Mouse (Mus musculus) CH12.LX (cell line): ENCODE measurements around the gene Ctsq. TPM values are rescaled to one million over a fixed set of nuclear protein-coding genes. Genes with fewer than 3 reads are reported as not detected.

Experiments
- DNase-seq: peaks from one replicate; pipeline ENCODE4 v3.0.0-alpha.2; 2013; ENCODE audit errors: extremely low read depth
- H3K27ac ChIP-seq: 2 replicates; pipeline ENCODE4 v1.5.1; 2012; ENCODE audit warnings: low read depth, mild to moderate bottlenecking, control low read depth, moderate library complexity; ENCODE audit not compliant: insufficient read depth
- H3K27me3 ChIP-seq: replicated peaks from 2 replicates; pipeline ENCODE3; 2012; ENCODE audit warnings: inconsistent platforms
- H3K36me3 ChIP-seq, 2 experiments: replicated peaks in 1 of 2; 2 replicates each; pipeline versions ENCODE3 to v1.6.1; 2012; ENCODE audit warnings: inconsistent platforms in 1 of 2, low read length in 1 of 2, mild to moderate bottlenecking in 1 of 2, mixed read lengths in 1 of 2, moderate library complexity in 1 of 2; ENCODE audit not compliant: control insufficient read depth in 1 of 2, insufficient read depth in 1 of 2
- H3K4me1 ChIP-seq, 2 experiments: 2 replicates each; pipeline ENCODE4 v1.6.1; 2012; ENCODE audit warnings: inconsistent platforms in 1 of 2, moderate library complexity in 1 of 2; ENCODE audit not compliant: insufficient read depth in 2 of 2, control insufficient read depth in 1 of 2
- H3K4me2 ChIP-seq: 2 replicates; pipeline ENCODE4 v1.6.1; 2012; ENCODE audit warnings: low read depth, mild to moderate bottlenecking, control low read depth; ENCODE audit not compliant: poor library complexity, insufficient read depth, severe bottlenecking
- H3K4me3 ChIP-seq, 3 experiments: fragments of 150-350 bp in 1 of 3; sonication (generic) in 1 of 3; replicated peaks in 1 of 3; 2 replicates each; pipeline versions ENCODE3 to v1.5.1; 2011 to 2012; ENCODE audit warnings: low read depth in 2 of 3, low read length in 2 of 3, mild to moderate bottlenecking in 2 of 3, moderate library complexity in 2 of 3, control low read depth in 1 of 3, improper control_type of control experiment in 1 of 3, inconsistent platforms in 1 of 3, mixed read lengths in 1 of 3; ENCODE audit not compliant: poor library complexity in 1 of 3
- H3K79me2 ChIP-seq: replicated peaks from 2 replicates; pipeline ENCODE4 v1.6.1; 2012; ENCODE audit warnings: mild to moderate bottlenecking, moderate library complexity; ENCODE audit not compliant: control insufficient read depth, poor library complexity, insufficient read depth, severe bottlenecking; ENCODE audit errors: extremely low read depth
- H3K9ac ChIP-seq: 2 replicates; pipeline ENCODE4 v1.6.1; 2012; ENCODE audit warnings: low read depth, mild to moderate bottlenecking, control low read depth, moderate library complexity; ENCODE audit not compliant: insufficient read depth
- H3K9me3 ChIP-seq: replicated peaks from 2 replicates; pipeline ENCODE3; 2012; ENCODE audit warnings: low read length, inconsistent platforms, mixed read lengths
- BHLHE40 ChIP-seq: IDR thresholded peaks from 2 replicates; pipeline ENCODE4 v1.6.1; 2011; ENCODE audit warnings: mild to moderate bottlenecking, low read depth, low read length, improper control_type of control experiment
- CHD1 ChIP-seq: IDR thresholded peaks from 2 replicates; pipeline ENCODE4 v1.6.1; 2012; ENCODE audit warnings: low read depth, low read length, improper control_type of control experiment, inconsistent platforms
- CHD2 ChIP-seq: IDR thresholded peaks from 2 replicates; pipeline ENCODE4 v1.6.1; 2011; ENCODE audit warnings: low read length, improper control_type of control experiment
- CTCF ChIP-seq, 2 experiments: IDR thresholded peaks in 1 of 2; conservative IDR thresholded peaks in 1 of 2; 2 replicates each; pipeline ENCODE4 v1.5.1; 2011 to 2012; ENCODE audit warnings: low read depth in 2 of 2, low read length in 2 of 2, improper control_type of control experiment in 1 of 2, inconsistent platforms in 1 of 2, mild to moderate bottlenecking in 1 of 2, moderate library complexity in 1 of 2
- E2F4 ChIP-seq: IDR thresholded peaks from 2 replicates; pipeline ENCODE4 v1.6.1; 2011; ENCODE audit warnings: low read depth, low read length, improper control_type of control experiment; ENCODE audit not compliant: insufficient replicate concordance
- ETS1 ChIP-seq: conservative IDR thresholded peaks from 2 replicates; pipeline ENCODE4 v1.6.1; 2012; ENCODE audit warnings: low read depth, mild to moderate bottlenecking, inconsistent platforms, low read length, improper control_type of control experiment, moderate library complexity
- GABPA ChIP-seq: IDR thresholded peaks from 2 replicates; pipeline ENCODE4 v1.6.1; 2012; ENCODE audit warnings: low read depth, low read length, improper control_type of control experiment, inconsistent platforms; ENCODE audit not compliant: insufficient replicate concordance
- HCFC1 ChIP-seq: IDR thresholded peaks from 2 replicates; pipeline ENCODE4 v1.6.1; 2012; ENCODE audit warnings: low read depth, mild to moderate bottlenecking, inconsistent platforms, low read length, improper control_type of control experiment
- IRF4 ChIP-seq: IDR thresholded peaks from 2 replicates; pipeline ENCODE4 v1.6.1; 2014; ENCODE audit warnings: low read depth, mild to moderate bottlenecking, inconsistent platforms, low read length, improper control_type of control experiment
- JUND ChIP-seq: conservative IDR thresholded peaks from 2 replicates; pipeline ENCODE4 v1.6.1; 2011; ENCODE audit warnings: low read depth, low read length, improper control_type of control experiment
- KAT2A ChIP-seq: IDR thresholded peaks from 2 replicates; pipeline ENCODE4 v1.6.1; 2012; ENCODE audit warnings: low read length, improper control_type of control experiment, inconsistent platforms; ENCODE audit not compliant: insufficient replicate concordance
- MXI1 ChIP-seq: IDR thresholded peaks from 2 replicates; pipeline ENCODE4 v1.6.1; 2011; ENCODE audit warnings: mild to moderate bottlenecking, low read depth, low read length, improper control_type of control experiment
- MYC ChIP-seq: IDR thresholded peaks from 2 replicates; pipeline ENCODE4 v1.6.1; 2011; ENCODE audit warnings: low read depth, mild to moderate bottlenecking, improper control_type of control experiment, low read length
- PAX5 ChIP-seq: IDR thresholded peaks from 2 replicates; pipeline ENCODE4 v1.6.1; 2012; ENCODE audit warnings: low read length, inconsistent platforms, mixed read lengths
- POLR2AphosphoS2 ChIP-seq: IDR thresholded peaks from 2 replicates; pipeline ENCODE4 v1.6.1; 2011; ENCODE audit warnings: low read depth, low read length, improper control_type of control experiment
- RAD21 ChIP-seq: IDR thresholded peaks from 2 replicates; pipeline ENCODE4 v1.6.1; 2011; ENCODE audit warnings: low read depth, mild to moderate bottlenecking, low read length, improper control_type of control experiment, moderate library complexity
- SIN3A ChIP-seq: IDR thresholded peaks from 2 replicates; pipeline ENCODE4 v1.6.1; 2012; ENCODE audit warnings: low read length, improper control_type of control experiment, inconsistent platforms
- UBTF ChIP-seq: IDR thresholded peaks from 2 replicates; pipeline ENCODE4 v1.6.1; 2012; ENCODE audit warnings: low read depth, mild to moderate bottlenecking, inconsistent platforms, low read length, improper control_type of control experiment, moderate library complexity
- USF1 ChIP-seq: IDR thresholded peaks from 2 replicates; pipeline ENCODE4 v1.6.1; 2014; ENCODE audit warnings: low read depth, mild to moderate bottlenecking, inconsistent platforms, low read length, improper control_type of control experiment
- USF2 ChIP-seq: conservative IDR thresholded peaks from 2 replicates; pipeline ENCODE4 v1.6.1; 2011; ENCODE audit warnings: low read depth, low read length, improper control_type of control experiment
- ZC3H11A ChIP-seq: IDR thresholded peaks from 2 replicates; pipeline ENCODE4 v1.6.1; 2012; ENCODE audit warnings: low read depth, mild to moderate bottlenecking, inconsistent platforms, low read length, improper control_type of control experiment
- ZKSCAN1 ChIP-seq: IDR thresholded peaks from 2 replicates; pipeline ENCODE4 v1.6.1; 2012; ENCODE audit warnings: low read depth, inconsistent platforms, low read length, improper control_type of control experiment, borderline replicate concordance
- ZNF384 ChIP-seq: IDR thresholded peaks from 2 replicates; pipeline ENCODE4 v1.6.1; 2012; ENCODE audit warnings: low read depth, low read length, improper control_type of control experiment, inconsistent platforms
- dilution Hi-C: fragments of 300-500 bp; cut with MboI; formaldehyde crosslinking; loops from 2 replicates; pipeline ENCODE4 v1.14.3; 2020; ENCODE audit warnings: low sequenced_read_pairs; ENCODE audit not compliant: extremely low pct_unique_long_range_greater_than_20kb, extremely low pct_ligation_motif_present
- in situ Hi-C: fragments of 300-500 bp; cut with MboI; formaldehyde crosslinking; loops from 3 replicates; pipeline ENCODE4 v1.14.3; 2019; ENCODE audit warnings: low sequenced_read_pairs, low pct_ligation_motif_present, low pct_unique_long_range_greater_than_20kb, mixed read lengths
- polyA plus RNA-seq: library from polyadenylated mRNA; unstranded; fragments of >175 nt; gene quantifications from 2 replicates; pipeline ENCODE4 v1.2.1, GENCODE M21; 2012; ENCODE audit warnings: low read depth; ENCODE audit not compliant: insufficient read length
- total RNA-seq, 2 experiments: library from RNA; depleted of rRNA; stranded (reverse); fragments of 300-350 nt in 1 of 2; fragments of >200 nt in 1 of 2; gene quantifications; 2 replicates each; pipeline ENCODE4 v1.2.3; 2012 to 2014

Gene Ctsq
- total RNA-seq (2012; rRNA removed) (not detected in 2 replicates), total RNA-seq (2014; rRNA removed) (not detected in 2 replicates), polyA plus RNA-seq (not detected in 2 replicates)

GRCm38 (mm10) chr13:61040531-61040930 is at the start of gene Ctsq:
TSS of gene Ctsq (minus strand) at chr13:61040631.
- H3K27me3 ChIP-seq: no peaks in the 10 kb centered on the region
- no peak for TF ChIP-seq BHLHE40
- no peak for TF ChIP-seq CTCF (conservative IDR thresholded peaks at IDR 0.05 in 1 of 2, IDR thresholded peaks at IDR 0.05 in 1 of 2; ENCODE audit: low read depth in 2 of 2, low read length in 2 of 2)
- no peak for TF ChIP-seq ZNF384
- no peak for TF ChIP-seq ETS1
- no peak for TF ChIP-seq JUND
- no peak for TF ChIP-seq CHD1
- TF ChIP-seq ZC3H11A: no peak
- TF ChIP-seq USF2: no peak
- TF ChIP-seq CHD2: no peak
- TF ChIP-seq IRF4: no peak
- TF ChIP-seq USF1: no peak
- no peak for TF ChIP-seq MYC
- no peak for TF ChIP-seq MXI1
- TF ChIP-seq SIN3A: no peak
- TF ChIP-seq PAX5: no peak
- TF ChIP-seq KAT2A: no peak
- TF ChIP-seq ZKSCAN1: no peak
- TF ChIP-seq, all 38 proteins: peak for 0
- in situ Hi-C loops (no loop called here), dilution Hi-C loops (no loop called here)
- Histone ChIP-seq H3K9ac (no peak within 1 kb of the TSS), H3K36me3 (no peaks in the 10 kb centered on the region), H3K79me2 (no peaks in the 10 kb centered on the region), H3K9me3 (peaks cover 25% of the 10 kb centered on the region), H3K4me1 (no peaks in the 10 kb centered on the region), H3K4me2 (no peak within 1 kb of the TSS), H3K4me3 (no peak within 1 kb of the TSS), H3K27ac (no peak within 1 kb of the TSS)
- no peak for DNase-seq

DNA sequence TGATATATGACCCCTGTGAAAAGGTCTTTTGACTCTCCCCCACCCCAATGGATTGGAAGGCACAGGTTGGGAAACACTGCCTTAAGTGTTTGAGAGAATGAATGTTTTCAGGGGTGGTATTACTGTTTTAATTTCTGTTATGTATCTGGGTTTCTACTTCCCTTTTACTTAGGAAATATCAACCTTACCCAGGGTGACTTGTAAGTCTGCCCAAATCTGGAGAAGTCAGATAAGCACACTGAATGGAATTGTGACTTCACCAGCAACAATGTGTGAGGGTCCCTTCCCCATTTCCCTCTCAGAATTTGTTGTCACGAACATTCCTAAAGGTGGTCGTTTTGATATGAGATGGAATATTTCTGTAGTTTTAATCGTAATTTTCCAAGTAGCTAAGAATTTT is 17.6 kb downstream of the Ctsq start:
- Histone ChIP-seq H3K9me3 (peaks cover 25% of the 10 kb centered on the region), H3K4me3 (no peak overlapping the region), H3K9ac (no peak overlapping the region), H3K36me3 (no peaks in the 10 kb centered on the region), H3K27ac (no peak overlapping the region), H3K79me2 (no peaks in the 10 kb centered on the region), H3K4me1 (no peaks in the 10 kb centered on the region), H3K4me2 (no peak overlapping the region), H3K27me3 (no peaks in the 10 kb centered on the region)
- no peak for DNase-seq
- in situ Hi-C loops: no loop called here
- dilution Hi-C loops: no loop called here
- TF ChIP-seq RAD21 (no peak), UBTF (no peak), GABPA (no peak), CHD2 (no peak), POLR2AphosphoS2 (no peak), E2F4 (no peak), KAT2A (no peak), HCFC1 (no peak)
